Mouse (Mus musculus) large intestine, adult 2 months (tissue): ENCODE data around the gene Pstpip1. TPM values are rescaled to one million over a fixed set of nuclear protein-coding genes. Genes with fewer than 3 reads are reported as not detected.

Experiments
- DNase-seq: peaks from one replicate; pipeline ENCODE4 v3.0.0-alpha.2; 2012; ENCODE audit warnings: low read depth, low spot score
- WGBS: fragments of 180-500 bp; shearing (Covaris S2); methylation state at CpG from one replicate; pipeline ENCODE4 v1.1.7; 2018; 5-methylcytosine and 5-hydroxymethylcytosine counted together
- polyA plus RNA-seq: library from polyadenylated mRNA; depleted of rRNA; stranded (reverse); fragments of >200 nt; gene quantifications from 2 replicates; pipeline ENCODE4 v1.2.3, GENCODE M21; 2012; rRNA removed

Pstpip1 gene
- 6.2 and 8.4 TPM in 2 replicates for polyA plus RNA-seq

DNA sequence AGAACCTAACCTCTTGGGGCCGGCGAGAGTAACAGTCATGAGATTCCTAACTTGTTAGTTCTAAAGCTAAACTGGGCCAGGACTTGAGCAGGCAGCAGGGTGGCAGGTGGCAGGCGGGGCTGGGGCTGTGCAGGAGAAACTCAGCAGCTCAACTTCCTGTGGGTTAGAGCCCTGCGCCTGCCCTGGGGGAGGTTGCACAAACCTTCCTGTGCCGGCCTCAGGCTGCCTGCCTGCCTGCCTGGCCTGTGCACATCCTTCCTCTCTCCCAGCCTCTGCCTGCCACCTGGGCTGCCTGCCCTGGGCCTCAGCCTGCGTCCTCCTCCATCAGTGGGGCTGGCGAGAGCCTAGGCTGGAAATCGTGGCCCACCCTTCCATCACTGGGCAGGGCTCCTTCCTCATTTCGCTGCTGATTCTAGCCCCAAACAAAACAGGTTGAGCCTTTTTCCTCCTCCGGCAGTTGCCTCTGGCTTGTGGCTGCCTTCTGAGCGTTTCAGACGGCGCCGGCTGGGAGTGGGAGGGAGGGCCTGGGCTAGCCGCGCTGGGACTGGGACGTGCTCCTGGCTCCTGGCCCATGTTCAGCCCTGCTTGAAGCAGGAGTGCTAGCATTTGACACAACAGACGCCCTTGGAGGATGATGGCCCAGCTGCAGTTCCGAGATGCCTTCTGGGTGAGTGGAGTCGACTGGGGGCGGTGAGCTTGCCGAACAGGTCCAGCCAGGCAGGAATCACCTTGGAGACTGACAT lies at the start of gene Pstpip1:
Gene Pstpip1, plus strand, starts transcription at position 185 of the 743 bp plus-strand sequence.
- no peak for DNase-seq
- WGBS = 10% methylated on average over 22 of the region's 22 CpGs

DNA sequence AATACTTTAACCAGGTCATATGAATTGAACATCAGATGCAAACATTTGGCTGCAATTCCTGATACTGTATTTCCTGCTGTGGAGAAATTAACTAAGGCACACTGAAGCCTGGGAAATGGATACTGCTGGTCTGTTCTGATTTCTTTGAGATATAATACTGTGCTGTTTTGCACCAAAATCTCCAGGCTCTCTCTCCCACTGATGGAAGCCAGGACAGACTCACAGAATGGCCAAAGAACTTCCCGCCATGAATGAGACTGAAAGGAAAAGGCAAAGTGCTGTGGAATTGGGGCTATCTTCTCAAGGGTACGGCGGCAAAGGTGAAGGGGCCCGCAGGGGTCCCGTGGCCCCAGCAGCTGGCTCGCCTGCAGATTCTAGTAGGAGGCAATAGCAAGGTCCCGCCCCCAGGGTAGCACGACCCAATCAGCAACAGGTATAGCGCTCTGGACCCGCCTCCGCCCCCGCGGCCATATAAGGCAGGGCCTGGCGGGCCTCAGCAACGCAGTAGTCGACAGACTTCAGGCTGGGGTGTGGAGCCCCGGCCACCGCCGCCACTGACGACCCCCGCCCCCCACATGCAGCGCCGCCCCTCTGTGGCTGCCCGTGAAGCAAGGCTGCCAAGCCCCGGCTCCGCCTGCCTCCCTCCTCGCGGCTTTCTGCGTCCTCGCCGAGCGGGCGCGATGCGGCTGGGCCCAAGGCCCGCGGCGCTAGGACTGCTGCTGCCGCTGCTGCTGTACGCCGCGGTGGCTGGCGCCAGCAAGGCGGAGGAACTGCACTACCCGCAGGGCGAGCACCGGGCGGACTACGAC lies 48.2 kb upstream of the Pstpip1 start, which contains the start of gene Rcn2:
Gene Rcn2, plus strand, starts transcription at position 474 of the 809 bp plus-strand sequence.
- under 1% methylated on average over 49 of the region's 49 CpGs for WGBS
- DNase-seq = peak; percentile 67

DNA sequence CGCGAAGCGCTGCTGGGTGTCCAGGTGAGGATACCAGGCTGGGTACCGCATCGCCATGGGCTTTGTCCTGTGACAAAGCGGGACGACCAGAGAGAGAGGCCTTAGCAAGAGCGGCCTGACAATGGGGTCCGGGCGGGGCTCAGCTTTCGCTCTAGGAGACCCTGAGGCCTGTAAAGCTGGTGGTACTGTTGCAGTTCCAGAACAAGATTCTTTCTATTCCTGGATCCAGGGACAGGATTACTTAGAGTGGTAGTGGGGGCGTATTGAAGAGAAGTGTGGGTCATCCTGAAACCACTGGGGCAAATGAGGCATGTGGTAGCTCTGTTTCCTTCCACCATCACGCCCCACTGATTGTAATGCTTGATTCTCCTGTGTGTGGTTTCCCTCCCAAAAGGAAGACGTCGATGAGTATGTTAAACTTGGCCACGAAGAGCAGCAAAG lies 47.6 kb upstream of the Pstpip1 start:
- WGBS = 1% methylated on average over 16 of the region's 16 CpGs
- DNase-seq = no peak

DNA sequence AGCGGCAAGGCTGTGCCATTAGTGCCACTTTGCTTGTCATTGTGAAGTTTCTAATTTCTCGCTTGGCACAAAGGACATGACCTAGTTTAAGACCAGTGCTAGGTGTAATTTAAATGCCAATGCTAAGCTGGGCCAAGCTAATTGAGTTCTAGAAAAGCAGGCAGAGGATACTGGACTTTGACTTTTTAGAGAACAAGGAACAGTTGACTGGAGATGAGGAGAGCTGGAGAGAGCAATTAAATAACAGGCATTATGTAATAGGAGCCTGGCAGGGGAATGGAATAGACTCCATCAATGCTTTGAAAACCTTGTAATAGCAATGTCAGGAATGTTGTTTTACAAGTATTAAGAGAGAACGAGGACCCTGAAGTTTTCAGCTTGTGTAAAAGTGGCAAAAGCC lies 36.0 kb upstream of the Pstpip1 start:
- WGBS = 59% methylated on average over 3 of the region's 3 CpGs
- no peak for DNase-seq

DNA sequence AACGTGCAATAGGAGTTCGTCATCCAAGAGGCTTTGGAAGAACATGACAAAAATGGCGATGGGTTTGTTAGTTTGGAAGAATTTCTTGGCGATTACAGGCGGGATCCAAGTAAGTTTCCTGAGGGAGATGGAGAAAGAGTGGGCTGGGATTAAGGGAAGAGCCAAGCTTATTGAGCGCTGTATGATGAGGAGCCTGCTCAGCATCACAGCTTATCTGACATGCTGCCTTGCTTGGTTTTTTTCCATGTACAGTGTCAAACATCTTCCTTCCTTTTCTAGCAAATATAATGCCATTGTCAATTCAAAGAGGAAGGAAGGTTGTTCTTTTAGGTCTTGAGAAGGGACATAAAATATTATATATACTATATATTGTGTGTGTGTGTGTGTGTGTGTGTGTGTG lies 33.6 kb upstream of the Pstpip1 start:
- 88% methylated on average over 6 of the region's 6 CpGs for WGBS
- no peak for DNase-seq

GRCm38 (mm10) chr9:56062336-56062735 lies 27.4 kb upstream of the Pstpip1 start:
- 97% methylated on average over 5 of the region's 5 CpGs for WGBS
- no peak for DNase-seq

DNA sequence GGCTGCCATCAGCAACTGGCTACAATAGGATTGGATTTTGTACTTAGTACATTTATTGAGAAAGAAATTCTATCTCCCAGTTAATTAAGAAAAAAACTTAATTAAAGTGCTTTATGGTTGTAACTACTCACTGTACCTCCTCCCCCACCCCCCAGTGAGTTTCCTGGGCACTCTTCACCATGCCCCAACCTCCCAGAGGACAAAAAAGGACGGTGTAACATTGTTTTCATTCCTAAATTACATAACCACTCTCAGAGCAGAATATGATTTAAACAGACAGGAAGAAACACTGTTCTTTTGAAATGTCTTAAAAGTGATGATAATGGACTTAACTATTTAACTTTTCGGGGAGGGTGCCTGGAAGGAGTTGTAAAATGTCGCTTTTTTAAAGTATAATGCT lies 24.8 kb upstream of the Pstpip1 start:
- DNase-seq = no peak
- WGBS = 65% methylated on average over 3 of the region's 3 CpGs

- 72% methylated on average over 4 of the region's 4 CpGs for WGBS
- DNase-seq = no peak
Observed at GRCm38 (mm10) chr9:56067964-56068363, 21.8 kb upstream of the Pstpip1 start.

DNA sequence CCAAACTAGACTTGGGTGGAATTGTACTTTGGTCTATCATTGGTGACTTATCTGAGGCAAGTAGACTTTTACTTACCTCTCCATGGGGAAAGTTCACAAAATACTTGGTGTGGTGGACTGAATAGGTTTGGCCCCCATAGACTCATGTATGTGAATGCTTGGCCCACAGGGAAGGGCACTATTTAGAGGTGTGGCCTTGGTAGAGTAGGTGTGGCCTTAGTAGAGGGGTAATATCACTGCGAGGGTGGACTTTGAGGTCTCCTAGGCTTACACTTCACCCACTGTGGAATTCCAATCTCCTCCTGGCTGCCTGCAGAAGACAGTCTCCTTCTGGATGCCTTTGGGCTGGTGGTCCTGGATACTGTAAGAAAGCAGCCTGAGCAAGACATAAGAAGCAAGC lies 21.1 kb upstream of the Pstpip1 start:
- DNase-seq = no peak
- 52% methylated on average over 1 of the region's 1 CpGs for WGBS

DNA sequence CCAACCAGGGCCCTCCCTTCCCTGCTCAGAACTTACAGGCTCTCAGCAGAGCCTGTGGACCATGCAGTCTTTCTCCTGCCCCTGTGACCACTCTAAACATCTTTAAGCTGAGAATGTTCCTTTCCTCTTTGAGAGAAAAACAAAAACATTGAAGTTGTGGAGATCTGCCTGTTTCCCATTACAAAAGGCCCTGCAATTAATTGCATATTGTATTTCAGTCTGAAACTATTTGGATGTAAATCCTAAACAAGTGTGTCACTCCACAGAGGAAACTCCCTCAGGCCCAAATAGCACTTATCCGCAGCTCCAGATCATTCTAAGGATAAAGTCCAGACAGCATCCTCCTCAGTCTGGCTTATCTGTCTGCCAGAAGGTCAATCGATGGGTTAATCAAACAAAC lies 16.9 kb upstream of the Pstpip1 start:
- 76% methylated on average over 2 of the region's 2 CpGs for WGBS

GRCm38 (mm10) chr9:56074863-56075262 lies 14.9 kb upstream of the Pstpip1 start:
- DNase-seq = no peak
- WGBS = 77% methylated on average over 12 of the region's 12 CpGs

More for the DNA sequence above, 16.9 kb upstream of the Pstpip1 start:
- no peak for DNase-seq

- peak; percentile 61 for DNase-seq
- 9% methylated on average over 4 of the region's 4 CpGs for WGBS
Observed at GRCm38 (mm10) chr9:56075264-56075663, 14.5 kb upstream of the Pstpip1 start.

GRCm38 (mm10) chr9:56075901-56076620 lies 13.7 kb upstream of the Pstpip1 start:
- WGBS = 28% methylated on average over 7 of the region's 7 CpGs
- no peak for DNase-seq

DNA sequence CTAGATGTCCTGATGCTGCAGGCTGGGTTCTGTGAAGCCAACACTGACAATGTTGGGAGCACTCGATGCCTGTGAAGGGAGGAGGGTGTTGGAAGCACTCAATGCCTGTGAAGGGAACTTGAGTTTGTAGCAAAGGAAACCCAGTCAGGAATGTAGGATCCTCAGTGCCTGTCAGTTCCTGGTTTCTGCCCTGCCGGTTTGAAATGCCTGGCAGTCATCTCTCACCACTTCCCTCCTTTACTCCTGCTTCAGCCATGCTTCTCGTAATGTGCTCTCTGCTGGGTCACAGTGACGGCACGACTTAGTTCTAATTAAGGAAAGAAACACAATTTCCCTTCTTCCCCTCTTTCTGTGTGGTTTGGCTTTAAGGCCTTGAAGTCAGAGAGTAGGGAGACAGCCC lies 10.2 kb upstream of the Pstpip1 start:
- no peak for DNase-seq
- 80% methylated on average over 5 of the region's 5 CpGs for WGBS

DNA sequence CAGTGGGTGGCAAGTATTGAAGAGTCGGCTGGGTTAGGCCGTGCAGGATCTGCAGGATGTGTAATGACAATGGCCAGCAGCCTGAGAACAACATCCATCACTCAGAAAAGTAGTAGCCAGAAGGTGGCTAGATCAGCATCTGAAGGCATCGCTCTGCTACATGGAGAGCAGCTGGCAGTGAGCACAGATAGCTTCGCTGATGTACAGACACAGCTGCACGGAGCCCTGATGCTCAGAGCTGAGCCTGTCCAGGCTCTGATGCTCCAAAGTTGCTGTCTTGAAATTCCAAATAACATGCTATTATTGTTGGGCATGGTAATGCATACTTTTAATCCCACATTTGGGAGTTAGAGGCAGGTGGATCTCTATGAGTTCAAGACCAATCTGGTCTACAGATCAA lies 3.2 kb upstream of the Pstpip1 start:
- DNase-seq = no peak
- WGBS = 84% methylated on average over 5 of the region's 5 CpGs

DNA sequence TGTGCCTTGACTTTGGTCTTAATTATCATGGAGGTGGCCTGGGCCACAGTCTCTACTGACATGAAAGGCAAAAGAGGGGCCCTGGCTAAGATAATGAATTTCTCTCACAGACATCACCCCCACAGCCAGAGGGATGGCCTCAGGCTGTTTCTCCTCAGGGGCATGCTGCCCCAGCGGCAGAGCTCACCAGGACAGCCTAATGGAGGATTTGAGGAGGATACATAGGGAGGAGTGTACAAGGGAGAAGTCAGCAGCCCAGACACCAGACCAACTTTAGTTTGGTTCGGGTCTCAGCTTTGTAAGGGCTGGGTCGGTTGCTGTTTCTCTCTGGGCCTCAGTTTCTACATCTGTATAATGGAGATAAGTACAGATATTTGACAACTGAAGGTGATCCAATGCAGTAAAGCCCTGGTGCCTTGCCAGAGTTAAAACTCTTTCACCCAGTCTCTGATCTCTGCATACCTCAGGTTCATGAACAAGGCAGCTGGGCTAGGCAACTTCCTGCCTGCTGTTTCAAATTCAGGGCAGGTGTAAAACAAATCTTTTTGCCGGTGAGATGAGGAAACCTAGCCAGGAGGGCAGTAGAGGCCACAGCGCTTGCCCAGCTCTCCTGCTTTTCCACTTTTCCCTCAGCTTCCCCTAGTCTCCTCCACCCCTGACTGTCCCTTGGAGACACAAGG lies 924 bp downstream of the Pstpip1 start:
- no peak for DNase-seq

DNA sequence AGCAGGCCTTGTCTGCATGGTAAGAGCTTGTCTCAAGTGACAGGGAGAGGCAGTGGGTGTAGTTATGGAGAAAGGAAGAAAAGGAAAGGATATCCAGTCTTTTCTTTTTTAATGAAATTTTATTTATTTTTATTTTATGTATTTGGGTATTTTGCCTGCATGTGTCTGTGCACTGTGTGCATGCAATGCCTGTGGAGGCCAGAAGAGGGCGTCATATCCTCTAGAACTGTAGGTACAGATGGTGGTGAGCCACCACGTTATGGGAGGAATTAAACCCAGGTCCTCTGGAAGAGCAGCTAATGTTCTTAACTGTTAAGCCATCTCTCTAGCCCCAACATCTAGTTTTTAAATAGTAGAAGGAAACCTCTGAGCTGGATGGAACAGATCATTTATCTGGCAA lies 2.3 kb downstream of the Pstpip1 start:
- 72% methylated on average over 2 of the region's 2 CpGs for WGBS
- no peak for DNase-seq

More for the DNA sequence above, 924 bp downstream of the Pstpip1 start:
- WGBS = 61% methylated on average over 5 of the region's 5 CpGs

DNA sequence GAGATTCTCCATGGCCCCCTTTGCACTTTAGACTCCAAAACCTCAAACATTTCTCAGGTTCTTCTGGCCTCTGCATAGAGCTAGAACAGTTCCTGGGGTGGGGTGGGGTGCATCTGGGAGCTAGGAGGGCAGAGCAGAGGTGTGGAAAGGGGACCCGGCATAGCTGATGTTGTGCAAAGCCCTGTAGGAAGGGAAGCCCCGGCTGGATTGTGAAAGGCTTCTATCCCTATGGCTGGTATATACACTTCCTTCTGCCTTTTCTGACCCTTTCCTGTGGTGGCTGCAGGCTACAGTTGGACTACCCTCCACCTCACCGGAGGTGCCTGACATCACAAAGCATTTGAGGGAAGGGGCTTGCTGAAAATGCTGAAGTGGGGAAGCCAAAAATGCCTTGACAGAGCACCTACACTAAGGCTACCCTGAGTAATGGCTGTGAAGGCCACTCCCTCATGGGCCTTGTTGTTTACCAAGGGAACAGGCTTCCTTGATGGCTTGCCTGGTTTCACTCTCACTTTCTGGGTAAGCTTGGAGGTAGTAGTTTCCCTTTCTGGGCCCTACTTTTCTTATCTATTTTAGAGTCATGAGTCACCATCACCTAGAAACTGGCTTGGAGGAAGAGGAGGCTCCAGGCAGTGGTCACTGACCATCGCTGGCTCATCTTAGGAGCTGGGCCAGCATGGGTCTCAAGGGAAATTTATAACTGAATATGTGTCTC lies 8.0 kb downstream of the Pstpip1 start:
- DNase-seq = peak; percentile 53
- WGBS = 27% methylated on average over 4 of the region's 4 CpGs

- 77% methylated on average over 7 of the region's 7 CpGs for WGBS
- DNase-seq = no peak
Observed at GRCm38 (mm10) chr9:56100041-56100522, 10.3 kb downstream of the Pstpip1 start.
